8 mouse cellular contexts compared by ENCODE assay signal in the genomic region with DNA sequence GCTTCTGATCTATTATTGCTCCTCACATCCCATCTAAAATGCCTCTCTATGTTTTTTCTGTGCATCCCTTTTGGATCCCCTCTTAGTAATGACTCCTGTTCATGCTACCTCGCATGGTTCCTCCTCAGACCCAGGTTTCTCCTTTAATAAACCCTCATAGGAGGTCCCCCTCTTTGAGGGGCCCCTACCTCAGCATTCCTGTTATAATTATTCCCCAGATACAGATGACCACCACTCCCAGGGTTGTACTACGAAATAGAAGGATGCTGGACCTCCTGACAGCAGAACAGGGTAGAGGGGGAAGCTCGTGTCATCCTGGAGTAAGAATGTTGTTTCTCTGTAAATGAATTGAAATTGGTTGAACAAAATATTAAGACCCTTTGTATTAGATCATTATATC. TPM values are rescaled to one million over a fixed set of nuclear protein-coding genes. Genes with fewer than 3 reads are reported as not detected.
DNase-seq lines count a peak whose midpoint lies in the region; ATAC-seq and TF ChIP-seq lines count a peak whose summit lies in the region.

A gene (plus strand): TSS at position 301 of the 400 bp plus-strand sequence.

- DNase-seq in layer of hippocampus, adult 2 months (ENCODE audit: low spot score in 2 of 2) = no peak
- no peak for DNase-seq in layer of hippocampus, adult 9-10 months (ENCODE audit: low spot score)
- DNase-seq in frontal cortex, postnatal 10 days (ENCODE audit: low spot score in 2 of 2) = no peak
- no peak for DNase-seq in cerebellum, adult 9-11 months
- DNase-seq in ovary, adult 18-20 months (ENCODE audit: low spot score) = no peak

- peak within 1 kb of the TSS; percentile 75 for H3K4me2 ChIP-seq in intestine, embryonic 15.5 days (replicated peaks)
- peak within 1 kb of the TSS; percentile 80 for H3K4me2 ChIP-seq in myocyte (ENCODE audit: low read depth)

- H3K27ac ChIP-seq in layer of hippocampus, adult 2 months = peak within 1 kb of the TSS; percentile 85
- H3K27ac ChIP-seq in embryonic fibroblast, embryonic 13.5 days (ENCODE audit: insufficient read depth, low read length) = no peak within 1 kb of the TSS
- no peak within 1 kb of the TSS for H3K27ac ChIP-seq in intestine, embryonic 15.5 days

- H3K9ac ChIP-seq in intestine, embryonic 15.5 days = no peak within 1 kb of the TSS

- no peak for TF ChIP-seq CTCF in layer of hippocampus, adult 2 months (conservative IDR thresholded peaks at IDR 0.05)
- TF ChIP-seq CTCF in embryonic fibroblast, embryonic 13.5 days (IDR thresholded peaks at IDR 0.05; ENCODE audit: borderline replicate concordance, insufficient read depth, low read length) = no peak

- 0 out of 2 replicates have a peak, but pooled peaks cover 3% of the 10 kb centered on the region for H3K4me1 ChIP-seq in embryonic fibroblast, embryonic 13.5 days (ENCODE audit: control insufficient read depth, insufficient read depth, low read length)
- 0 out of 2 replicates have a peak, but pooled peaks cover 4% of the 10 kb centered on the region for H3K4me1 ChIP-seq in intestine, embryonic 15.5 days (replicated peaks)

- WGBS in intestine, embryonic 15.5 days = 82% methylated on average over 3 of the region's 3 CpGs

- no peak for TF ChIP-seq POLR2A in embryonic fibroblast, embryonic 13.5 days (IDR thresholded peaks at IDR 0.05; ENCODE audit: low read depth, low read length)
- no peak for TF ChIP-seq POLR2A in myocyte (IDR thresholded peaks at IDR 0.05; ENCODE audit: insufficient read length, low read depth)

- peak within 1 kb of the TSS; percentile 4 for H3ac ChIP-seq in myocyte (ENCODE audit: control insufficient read depth, insufficient read length)

- no peaks in the 10 kb centered on the region for H3K36me3 ChIP-seq in intestine, embryonic 15.5 days
- no peaks in the 10 kb centered on the region for H3K36me3 ChIP-seq in myocyte (ENCODE audit: control insufficient read depth, insufficient read depth)

- no peak for ATAC-seq in intestine, embryonic 15.5 days

- no peaks in the 10 kb centered on the region for H3K79me2 ChIP-seq in myocyte (ENCODE audit: control insufficient read depth, insufficient read depth)

- H3K9me3 ChIP-seq in intestine, embryonic 15.5 days = no peaks in the 10 kb centered on the region

- no peaks in the 10 kb centered on the region for H3K27me3 ChIP-seq in intestine, embryonic 15.5 days (replicated peaks)
- H3K27me3 ChIP-seq in myocyte (ENCODE audit: control insufficient read depth, insufficient read depth, insufficient read length) = no peaks in the 10 kb centered on the region

- peak within 1 kb of the TSS; percentile 89 for H3K4me3 ChIP-seq in layer of hippocampus, adult 2 months
- H3K4me3 ChIP-seq in embryonic fibroblast, embryonic 13.5 days (ENCODE audit: insufficient read depth, low read length) = peak within 1 kb of the TSS; percentile 94
- peak within 1 kb of the TSS; percentile 71 for H3K4me3 ChIP-seq in intestine, embryonic 15.5 days (replicated peaks)
- peak within 1 kb of the TSS; percentile 24 for H3K4me3 ChIP-seq in myocyte

TF ChIP-seq in myocyte, 11 proteins besides CTCF, POLR2A, EP300 and RAD21:
- no peak for TF ChIP-seq REST (IDR thresholded peaks at IDR 0.05; ENCODE audit: insufficient read depth, insufficient read length)
- no peak for TF ChIP-seq MAX (IDR thresholded peaks at IDR 0.05; ENCODE audit: low read depth)
- TF ChIP-seq POLR2AphosphoS2 (IDR thresholded peaks at IDR 0.05; ENCODE audit: insufficient read length, low read depth) = no peak
- TF ChIP-seq CEBPB (IDR thresholded peaks at IDR 0.05; ENCODE audit: insufficient read depth, poor library complexity, severe bottlenecking) = no peak
- TF ChIP-seq TCF12 (IDR thresholded peaks at IDR 0.05; ENCODE audit: insufficient read depth, poor library complexity, severe bottlenecking) = no peak
- TF ChIP-seq MYOD1 (IDR thresholded peaks at IDR 0.05; ENCODE audit: control insufficient read depth in 1 of 3, insufficient read length in 2 of 3, low read depth in 2 of 3) = no peak
- no peak for TF ChIP-seq TCF3 (IDR thresholded peaks at IDR 0.05; ENCODE audit: insufficient read length, low read depth)
- TF ChIP-seq SRF (IDR thresholded peaks at IDR 0.05; ENCODE audit: control insufficient read depth, insufficient read length, low read depth) = no peak
- no peak for TF ChIP-seq USF1 (IDR thresholded peaks at IDR 0.05; ENCODE audit: low read depth)

RNA-seq across cellular contexts. Expression of the gene that starts here (rescaled TPM):
- 1 to 10 TPM; 5.2 TPM for total RNA-seq in layer of hippocampus, adult 2 months (2021)
- polyA plus RNA-seq in embryonic fibroblast, embryonic 13.5 days (2011; ENCODE audit: insufficient read length, low read depth, missing spikeins) = 4.8 and 4.9 TPM in 2 replicates
- 2.8 and 3.4 TPM in 2 replicates for polyA plus RNA-seq in intestine, embryonic 15.5 days (2015; fragmentation: Nextera tagmentation; extraction: Ambion mirVana)
- polyA plus RNA-seq in myocyte (2012; fragmentation: generic; extraction: Trizol) = 0.95 TPM

Comparison
In these comparisons a context has a peak if more than half of its experiments do, and no peak if none do; other contexts are left out.
1. H3K4me3 ChIP-seq: peak in every context shown above with its lines; median percentile 94 in embryonic fibroblast, embryonic 13.5 days; 89 in layer of hippocampus, adult 2 months; 71 in intestine, embryonic 15.5 days; 24 in myocyte.